In the genomic region with DNA sequence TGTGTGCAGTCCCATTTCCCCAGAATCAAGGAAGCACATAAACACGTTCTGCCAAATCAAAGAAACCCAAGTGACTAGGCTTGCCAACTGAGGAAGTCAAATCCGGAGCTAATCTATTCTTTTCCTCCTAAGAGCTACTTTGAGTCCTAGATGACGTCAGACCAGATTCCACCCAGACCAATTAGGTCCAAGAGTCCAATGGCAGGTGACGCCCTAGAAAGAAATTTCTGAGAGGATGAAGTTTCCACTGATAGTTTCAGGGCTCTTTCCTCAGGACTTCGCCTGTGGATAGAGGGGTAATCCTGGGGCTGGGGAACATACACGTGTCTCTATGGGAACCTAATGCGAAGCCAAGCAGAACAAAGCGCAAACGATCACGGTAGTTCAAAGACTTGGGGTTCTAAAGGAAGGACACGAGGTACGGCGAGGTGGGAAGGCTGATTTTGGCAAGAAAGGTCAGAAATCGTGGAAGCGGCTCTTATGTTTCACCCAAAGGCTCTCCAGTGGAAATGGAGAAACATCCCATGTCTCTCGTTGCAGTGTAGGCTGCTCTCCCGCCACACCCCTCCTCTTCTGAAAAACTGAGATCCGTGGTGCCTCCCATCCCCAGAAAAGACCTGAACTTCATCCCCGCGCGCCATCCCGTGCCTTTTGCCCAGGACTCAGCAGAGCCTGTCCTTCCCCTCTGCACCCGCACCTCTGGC, we compare ENCODE assay signal across 8 mouse cellular contexts. TPM values are rescaled to one million over a fixed set of nuclear protein-coding genes. Genes with fewer than 3 reads are reported as not detected.
A peak's percentile ranks its signal among the peaks of the same experiment; 100 is the strongest.
DNase-seq lines count a peak whose midpoint lies in the region; ATAC-seq and TF ChIP-seq lines count a peak whose summit lies in the region.

No protein-coding gene starts in this region.

- H3K4me3 ChIP-seq in erythroblast, embryonic 14.5 days (replicated peaks) = peak overlapping the region; percentile 77
- peak overlapping the region; percentile 79 for H3K4me3 ChIP-seq in intestine, embryonic 14.5 days (ENCODE audit: low read depth, low read length)
- peak overlapping the region; percentile 80 for H3K4me3 ChIP-seq in liver, postnatal 0 days (ENCODE audit: low read depth, low read length)
- peak overlapping the region; percentile 94 for H3K4me3 ChIP-seq in small intestine, adult 2 months (ENCODE audit: low read depth, low read length)

- under 1% methylated on average over 23 of the region's 23 CpGs for WGBS in intestine, embryonic 14.5 days
- under 1% methylated on average over 23 of the region's 23 CpGs for WGBS in liver, postnatal 0 days (ENCODE audit: insufficient replicate concordance)
- under 1% methylated on average over 23 of the region's 23 CpGs for WGBS in small intestine, adult 2 months

- H3K9me3 ChIP-seq in erythroblast, embryonic 14.5 days (ENCODE audit: control insufficient read depth, low read length) = no peaks in the 10 kb centered on the region
- no peaks in the 10 kb centered on the region for H3K9me3 ChIP-seq in intestine, embryonic 14.5 days (ENCODE audit: control insufficient read depth, low read length)
- no peaks in the 10 kb centered on the region for H3K9me3 ChIP-seq in liver, postnatal 0 days (ENCODE audit: low read length)

- no peaks in the 10 kb centered on the region for H3K27me3 ChIP-seq in erythroblast, embryonic 14.5 days (ENCODE audit: control insufficient read depth)
- H3K27me3 ChIP-seq in intestine, embryonic 14.5 days (replicated peaks; ENCODE audit: control insufficient read depth, insufficient read depth, low read length) = no peaks in the 10 kb centered on the region
- no peaks in the 10 kb centered on the region for H3K27me3 ChIP-seq in liver, postnatal 0 days (ENCODE audit: insufficient read depth, low read length)
- H3K27me3 ChIP-seq in small intestine, adult 2 months (ENCODE audit: control insufficient read depth, insufficient read depth, low read length) = no peaks in the 10 kb centered on the region

- H3K4me2 ChIP-seq in intestine, embryonic 14.5 days (ENCODE audit: low read length) = peak overlapping the region; percentile 72
- H3K4me2 ChIP-seq in liver, postnatal 0 days (ENCODE audit: low read depth, low read length) = peak overlapping the region; percentile 93

- no peak for TF ChIP-seq POLR2A in small intestine, adult 2 months (IDR thresholded peaks at IDR 0.05; ENCODE audit: low read depth, low read length)

- peak; percentile 62 for DNase-seq in forelimb bud, embryonic 11.5 days (ENCODE audit: low read depth, low spot score)
- DNase-seq in intestine, embryonic 14.5 days (ENCODE audit: low spot score) = peak; percentile 75
- DNase-seq in liver, postnatal 0 days = no peak
- no peak for DNase-seq in gastrocnemius, postnatal 4 days (ENCODE audit: low spot score in 2 of 2)

- no peak for TF ChIP-seq CTCF in liver, postnatal 0 days (IDR thresholded peaks at IDR 0.05; ENCODE audit: low read depth)
- no peak for TF ChIP-seq CTCF in small intestine, adult 2 months (IDR thresholded peaks at IDR 0.05; ENCODE audit: extremely low read depth, insufficient read length, insufficient replicate concordance, low read depth, low read length)

- peaks cover 40% of the 10 kb centered on the region for H3K4me1 ChIP-seq in erythroblast, embryonic 14.5 days (ENCODE audit: control insufficient read depth)
- H3K4me1 ChIP-seq in intestine, embryonic 14.5 days (replicated peaks; ENCODE audit: control insufficient read depth, insufficient read depth, low read length) = peaks cover 27% of the 10 kb centered on the region
- peaks cover 25% of the 10 kb centered on the region for H3K4me1 ChIP-seq in liver, postnatal 0 days (ENCODE audit: insufficient read depth)
- H3K4me1 ChIP-seq in small intestine, adult 2 months (ENCODE audit: control insufficient read depth, insufficient read depth, insufficient read length, low read length) = peaks cover 10% of the 10 kb centered on the region; the same call in 1 of the 2 replicates

- TF ChIP-seq EP300 in liver, postnatal 0 days (IDR thresholded peaks at IDR 0.05; ENCODE audit: low read depth) = no peak

- ATAC-seq in erythroblast, adult 5-6 weeks (replicated peaks; ENCODE audit: low FRiP score, poor library complexity, severe bottlenecking) = no peak
- peak; percentile 2 for ATAC-seq in activated CD4-positive, CD25-positive, alpha-beta regulatory T cell, adult 4 months
- ATAC-seq in intestine, embryonic 14.5 days (replicated peaks; ENCODE audit: low FRiP score, low TSS enrichment, low read depth) = peak; percentile 52
- ATAC-seq in liver, postnatal 0 days = no peak

- peak overlapping the region; percentile 79 for H3K27ac ChIP-seq in intestine, embryonic 14.5 days (ENCODE audit: low read depth)
- H3K27ac ChIP-seq in liver, postnatal 0 days (ENCODE audit: low read depth) = peak overlapping the region; percentile 77
- peak overlapping the region; percentile 99 for H3K27ac ChIP-seq in small intestine, adult 2 months (ENCODE audit: insufficient read depth, low read depth, low read length)

- peak overlapping the region; percentile 66 for H3K9ac ChIP-seq in intestine, embryonic 14.5 days (ENCODE audit: low read length)
- peak overlapping the region; percentile 54 for H3K9ac ChIP-seq in liver, postnatal 0 days (replicated peaks)

- H3K36me3 ChIP-seq in erythroblast, embryonic 14.5 days (ENCODE audit: control insufficient read depth) = peaks cover 23% of the 10 kb centered on the region
- peaks cover 23% of the 10 kb centered on the region for H3K36me3 ChIP-seq in intestine, embryonic 14.5 days (ENCODE audit: control insufficient read depth, insufficient read depth, low read length)
- peaks cover 20% of the 10 kb centered on the region for H3K36me3 ChIP-seq in liver, postnatal 0 days (replicated peaks; ENCODE audit: insufficient read depth, low read length)
- H3K36me3 ChIP-seq in small intestine, adult 2 months (ENCODE audit: control insufficient read depth, insufficient read depth, low read length) = peaks cover 17% of the 10 kb centered on the region

RNA-seq across cellular contexts. Expression of gene Tnfaip1, which starts 0.6 kb away (rescaled TPM):
- 0.07 and 0.21 TPM in 2 replicates for polyA plus RNA-seq in erythroblast, embryonic 14.5 days (2012)
- 0.58 and 2.1 TPM in 2 replicates for total RNA-seq in erythroblast, adult 5-6 weeks (2015; ENCODE audit: low replicate concordance)
- total RNA-seq in erythroblast, adult 5-6 weeks (2017; ENCODE audit: low replicate concordance) = 0.60 and 1.5 TPM in 2 replicates
- 10 to 100 TPM; 12.1 to 14.6 TPM for polyA plus RNA-seq in activated CD4-positive, CD25-positive, alpha-beta regulatory T cell, adult 4 months (2017; shearing (Covaris generic))
- polyA plus RNA-seq in intestine, embryonic 14.5 days (2014; fragmentation: Nextera tagmentation; extraction: Ambion mirVana) = 83.3 and 86.7 TPM in 2 replicates
- 12.9 and 13.1 TPM in 2 replicates for polyA plus RNA-seq in liver, postnatal 0 days (2015; fragmentation: Nextera tagmentation; extraction: Ambion mirVana)
- polyA plus RNA-seq in small intestine, adult 2 months (2012; rRNA removed) = 31.3 and 64.5 TPM in 2 replicates
- 10 to 100 TPM; 51.7 to 52.8 TPM for total RNA-seq in gastrocnemius, postnatal 4 days (2021)

RNA-seq across cellular contexts. Expression of gene Ift20, which starts 0.6 kb away (rescaled TPM):
- 8.0 and 9.4 TPM in 2 replicates for polyA plus RNA-seq in erythroblast, embryonic 14.5 days (2012)
- total RNA-seq in erythroblast, adult 5-6 weeks (2015; ENCODE audit: low replicate concordance) = 31.5 and 42.0 TPM in 2 replicates
- 49.2 and 62.7 TPM in 2 replicates for total RNA-seq in erythroblast, adult 5-6 weeks (2017; ENCODE audit: low replicate concordance)
- polyA plus RNA-seq in activated CD4-positive, CD25-positive, alpha-beta regulatory T cell, adult 4 months (2017; shearing (Covaris generic)) = 100 to 1,000 TPM; 114 to 134 TPM
- polyA plus RNA-seq in intestine, embryonic 14.5 days (2014; fragmentation: Nextera tagmentation; extraction: Ambion mirVana) = 117 and 123 TPM in 2 replicates
- 82.3 and 85.1 TPM in 2 replicates for polyA plus RNA-seq in liver, postnatal 0 days (2015; fragmentation: Nextera tagmentation; extraction: Ambion mirVana)
- 114 and 137 TPM in 2 replicates for polyA plus RNA-seq in small intestine, adult 2 months (2012; rRNA removed)
- total RNA-seq in gastrocnemius, postnatal 4 days (2021) = 10 to 100 TPM; 47.1 to 50.2 TPM

RNA-seq across cellular contexts. Expression of gene Tmem97, which starts 15.0 kb away (rescaled TPM):
- 0.50 and 0.64 TPM in 2 replicates for polyA plus RNA-seq in erythroblast, embryonic 14.5 days (2012)
- 15.0 and 15.9 TPM in 2 replicates for total RNA-seq in erythroblast, adult 5-6 weeks (2015; ENCODE audit: low replicate concordance)
- 3.5 and 7.2 TPM in 2 replicates for total RNA-seq in erythroblast, adult 5-6 weeks (2017; ENCODE audit: low replicate concordance)
- polyA plus RNA-seq in activated CD4-positive, CD25-positive, alpha-beta regulatory T cell, adult 4 months (2017; shearing (Covaris generic)) = 10 to 100 TPM; 23.3 to 28.4 TPM
- 131 and 160 TPM in 2 replicates for polyA plus RNA-seq in intestine, embryonic 14.5 days (2014; fragmentation: Nextera tagmentation; extraction: Ambion mirVana)
- polyA plus RNA-seq in liver, postnatal 0 days (2015; fragmentation: Nextera tagmentation; extraction: Ambion mirVana) = 79.2 and 81.5 TPM in 2 replicates
- 32.4 and 47.0 TPM in 2 replicates for polyA plus RNA-seq in small intestine, adult 2 months (2012; rRNA removed)
- 10 to 100 TPM; 21.8 to 22.4 TPM for total RNA-seq in gastrocnemius, postnatal 4 days (2021)

RNA-seq across cellular contexts. Expression of gene Poldip2, which starts 23.5 kb away (rescaled TPM):
- 1.2 and 1.4 TPM in 2 replicates for polyA plus RNA-seq in erythroblast, embryonic 14.5 days (2012)
- total RNA-seq in erythroblast, adult 5-6 weeks (2015; ENCODE audit: low replicate concordance) = 6.9 and 17.5 TPM in 2 replicates
- 7.8 and 13.4 TPM in 2 replicates for total RNA-seq in erythroblast, adult 5-6 weeks (2017; ENCODE audit: low replicate concordance)
- 10 to 100 TPM; 11.2 to 12.9 TPM for polyA plus RNA-seq in activated CD4-positive, CD25-positive, alpha-beta regulatory T cell, adult 4 months (2017; shearing (Covaris generic))
- polyA plus RNA-seq in intestine, embryonic 14.5 days (2014; fragmentation: Nextera tagmentation; extraction: Ambion mirVana) = 146 and 147 TPM in 2 replicates
- 94.2 and 96.6 TPM in 2 replicates for polyA plus RNA-seq in liver, postnatal 0 days (2015; fragmentation: Nextera tagmentation; extraction: Ambion mirVana)
- polyA plus RNA-seq in small intestine, adult 2 months (2012; rRNA removed) = 18.1 and 24.9 TPM in 2 replicates
- total RNA-seq in gastrocnemius, postnatal 4 days (2021) = 100 to 1,000 TPM in 1 of 2 experiments, 10 to 100 TPM in 1; 96.8 to 114 TPM

RNA-seq across cellular contexts. Expression of gene Tmem199, which starts 23.6 kb away (rescaled TPM):
- polyA plus RNA-seq in erythroblast, embryonic 14.5 days (2012) = 0.55 TPM in 2 replicates
- 3.8 and 13.8 TPM in 2 replicates for total RNA-seq in erythroblast, adult 5-6 weeks (2015; ENCODE audit: low replicate concordance)
- 4.0 and 5.3 TPM in 2 replicates for total RNA-seq in erythroblast, adult 5-6 weeks (2017; ENCODE audit: low replicate concordance)
- 10 to 100 TPM; 47.9 to 58.6 TPM for polyA plus RNA-seq in activated CD4-positive, CD25-positive, alpha-beta regulatory T cell, adult 4 months (2017; shearing (Covaris generic))
- 57.9 and 63.2 TPM in 2 replicates for polyA plus RNA-seq in intestine, embryonic 14.5 days (2014; fragmentation: Nextera tagmentation; extraction: Ambion mirVana)
- polyA plus RNA-seq in liver, postnatal 0 days (2015; fragmentation: Nextera tagmentation; extraction: Ambion mirVana) = 21.1 TPM in 2 replicates
- 3.7 and 3.8 TPM in 2 replicates for polyA plus RNA-seq in small intestine, adult 2 months (2012; rRNA removed)
- 10 to 100 TPM; 12.6 to 14.7 TPM for total RNA-seq in gastrocnemius, postnatal 4 days (2021)

Comparison
In these comparisons a context has a peak if more than half of its experiments do, and no peak if none do; other contexts are left out.
1. ATAC-seq: peak in activated CD4-positive, CD25-positive, alpha-beta regulatory T cell, adult 4 months (single experiment) and intestine, embryonic 14.5 days (single experiment); none in erythroblast, adult 5-6 weeks (single experiment) and liver, postnatal 0 days (single experiment).
2. DNase-seq: peak in forelimb bud, embryonic 11.5 days (single experiment) and intestine, embryonic 14.5 days (single experiment); none in liver, postnatal 0 days (single experiment) and gastrocnemius, postnatal 4 days (0 of 2).
3. RNA of gene Tnfaip1, which starts 0.6 kb away (polyA plus RNA-seq): 83.3 to 86.7 TPM in intestine, embryonic 14.5 days, 31.3 to 64.5 TPM in small intestine, adult 2 months, 12.1 to 14.6 TPM in activated CD4-positive, CD25-positive, alpha-beta regulatory T cell, adult 4 months and 12.9 to 13.1 TPM in liver, postnatal 0 days; 0.07 to 0.21 TPM in erythroblast, embryonic 14.5 days; every median in the first group is over 10 times any median in the second.
4. RNA of gene Tmem97, which starts 15.0 kb away (polyA plus RNA-seq): 131 to 160 TPM in intestine, embryonic 14.5 days, 79.2 to 81.5 TPM in liver, postnatal 0 days, 32.4 to 47.0 TPM in small intestine, adult 2 months and 23.3 to 28.4 TPM in activated CD4-positive, CD25-positive, alpha-beta regulatory T cell, adult 4 months; 0.50 to 0.64 TPM in erythroblast, embryonic 14.5 days; every median in the first group is over 10 times any median in the second.
5. Peak in every context shown above with its lines, with median percentiles within 50 percentile points of each other: H3K4me3 ChIP-seq and H3K27ac ChIP-seq.